Mouse (Mus musculus) forebrain, embryonic 12.5 days (tissue): ENCODE data around the gene Olfr56. TPM values are rescaled to one million over a fixed set of nuclear protein-coding genes. Genes with fewer than 3 reads are reported as not detected.
"Not testable (repeated sequence)": the region's sequence is repeated elsewhere in the genome, so short reads cannot be mapped to it uniquely, and the experiment has no call there.

Source experiments
- ATAC-seq: fragments of 200-750 bp; cut with Nextera tagmentation; 2 replicates; pipeline ENCODE4 v1.8.0; 2017; ENCODE audit warnings: moderate TSS enrichment; ENCODE audit not compliant: low FRiP score
- H3K27ac ChIP-seq: fragments of 300-500 bp; sonication (generic); 2 replicates; pipeline ENCODE4 v1.5.1; 2016; ENCODE audit warnings: mild to moderate bottlenecking
- H3K27me3 ChIP-seq: fragments of 300-500 bp; sonication (generic); 2 replicates; pipeline ENCODE4 v1.6.1; 2016; ENCODE audit warnings: mild to moderate bottlenecking
- H3K36me3 ChIP-seq: fragments of 300-500 bp; sonication (generic); replicated peaks from 2 replicates; pipeline ENCODE4 v1.6.1; 2016; ENCODE audit warnings: mild to moderate bottlenecking
- H3K4me1 ChIP-seq: fragments of 300-500 bp; sonication (generic); 2 replicates; pipeline ENCODE4 v1.6.1; 2016
- H3K4me2 ChIP-seq: fragments of 300-500 bp; sonication (generic); 2 replicates; pipeline ENCODE4 v1.6.1; 2016; ENCODE audit warnings: mild to moderate bottlenecking, moderate library complexity
- H3K4me3 ChIP-seq: fragments of 300-500 bp; sonication (generic); replicated peaks from 2 replicates; pipeline ENCODE4 v1.5.1; 2016; ENCODE audit warnings: mild to moderate bottlenecking
- H3K9ac ChIP-seq: fragments of 300-500 bp; sonication (generic); 2 replicates; pipeline ENCODE4 v1.6.1; 2016; ENCODE audit warnings: mild to moderate bottlenecking
- H3K9me3 ChIP-seq: fragments of 300-500 bp; sonication (generic); 2 replicates; pipeline ENCODE4 v1.6.1; 2016
- WGBS: fragments of 180-500 bp; shearing (Covaris S2); methylation state at CpG from one replicate; pipeline ENCODE4 v1.1.7; 2016; 5-methylcytosine and 5-hydroxymethylcytosine counted together
- polyA plus RNA-seq: library from polyadenylated mRNA; unstranded; fragments of >200 nt; fragmentation: Nextera tagmentation; extraction: Ambion mirVana; gene quantifications from 2 replicates; pipeline ENCODE4 v1.2.1, GENCODE M21; 2016

The Olfr56 gene
- not detected in 2 replicates for polyA plus RNA-seq

DNA sequence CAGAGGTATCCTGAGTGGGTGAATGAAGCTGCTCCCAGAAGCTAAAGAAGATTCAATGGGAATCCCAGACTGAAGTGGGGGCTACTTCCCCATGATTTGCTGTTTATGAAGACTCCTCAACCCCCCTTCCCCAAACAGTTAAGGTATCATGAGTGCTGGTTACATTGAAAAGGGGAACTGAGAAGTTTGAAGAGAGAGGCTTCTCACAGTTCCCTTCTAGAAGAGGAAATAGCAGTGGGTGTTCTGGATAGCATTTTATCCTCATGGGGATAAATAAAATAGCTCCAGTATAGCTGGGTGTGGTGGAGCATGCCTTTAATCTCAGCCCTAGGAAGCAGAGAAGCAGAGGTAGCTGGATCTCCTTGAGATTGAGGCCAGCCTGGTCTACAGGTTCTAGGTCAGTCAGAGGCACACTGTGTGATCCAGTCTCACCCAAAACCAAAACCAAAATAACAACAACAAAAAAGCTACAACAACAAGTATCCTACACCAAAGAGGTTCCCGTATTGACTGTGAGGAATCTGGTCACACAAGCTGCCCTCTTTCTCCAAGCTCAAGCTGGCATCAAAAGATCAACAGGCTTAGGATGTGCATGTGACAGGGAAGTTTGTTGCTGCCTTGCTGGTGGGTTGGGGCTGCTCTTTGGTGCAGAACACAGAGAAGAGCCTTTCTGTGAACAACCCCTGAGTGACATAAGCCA, at the start of gene Olfr56:
Olfr56 (plus strand) TSS at position 650 of the 700 bp plus-strand sequence.
- not testable (repeated sequence) for H3K27me3 ChIP-seq, H3K36me3 ChIP-seq, ATAC-seq, H3K4me3 ChIP-seq, H3K9ac ChIP-seq, H3K27ac ChIP-seq, H3K4me1 ChIP-seq, H3K9me3 ChIP-seq, H3K4me2 ChIP-seq
- no CpG with 5 or more reads among the region's 1 CpGs for WGBS

DNA sequence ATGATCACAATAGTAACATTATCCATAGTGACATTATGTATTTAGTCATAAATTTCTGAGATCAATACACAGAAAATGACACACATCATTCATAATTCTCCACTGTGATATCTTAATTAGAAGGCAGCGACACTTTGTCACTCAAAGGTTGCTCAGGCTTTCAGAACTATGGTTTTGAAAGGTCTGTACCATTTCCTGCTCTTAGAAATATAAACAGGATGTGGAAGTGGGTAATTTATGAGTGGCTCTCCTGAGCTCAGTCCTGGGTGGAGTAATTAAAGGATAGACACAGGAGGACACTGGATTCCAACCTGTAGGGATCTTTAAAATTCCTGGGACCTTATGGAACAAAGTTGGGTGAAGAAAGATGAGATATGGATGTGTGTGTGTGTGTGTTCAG, 45.3 kb upstream of the Olfr56 start:
- not testable (repeated sequence) for H3K4me2 ChIP-seq, H3K9me3 ChIP-seq, H3K4me1 ChIP-seq, H3K36me3 ChIP-seq, H3K27ac ChIP-seq, H3K27me3 ChIP-seq, H3K4me3 ChIP-seq, ATAC-seq, H3K9ac ChIP-seq
- WGBS: 74% methylated on average over 1 of the region's 1 CpGs

DNA sequence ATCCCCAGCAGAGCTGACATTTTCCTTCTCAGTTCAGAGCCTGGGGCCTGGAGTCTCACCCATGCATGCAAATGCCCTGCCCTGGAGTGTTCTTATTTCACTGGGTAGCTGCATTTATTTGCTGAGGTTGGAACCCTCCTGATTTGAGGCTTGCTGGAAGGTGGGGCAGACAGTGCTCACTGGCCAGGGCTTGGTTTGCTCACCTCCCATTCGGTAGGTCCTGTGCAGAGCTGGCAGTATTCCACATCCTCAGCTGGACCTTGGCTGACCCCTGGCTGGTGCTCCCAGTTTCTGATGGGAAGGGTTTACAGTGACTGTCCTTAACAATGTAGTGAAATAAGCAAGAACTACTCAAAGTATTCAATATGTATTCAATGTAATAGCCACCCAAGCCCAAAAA, 44.8 kb upstream of the Olfr56 start:
- H3K27me3 ChIP-seq, H3K27ac ChIP-seq, H3K9ac ChIP-seq, H3K4me3 ChIP-seq, H3K4me2 ChIP-seq, H3K9me3 ChIP-seq, H3K36me3 ChIP-seq, H3K4me1 ChIP-seq, ATAC-seq: not testable (repeated sequence)
- WGBS: 50% methylated on average over 1 of the region's 1 CpGs

DNA sequence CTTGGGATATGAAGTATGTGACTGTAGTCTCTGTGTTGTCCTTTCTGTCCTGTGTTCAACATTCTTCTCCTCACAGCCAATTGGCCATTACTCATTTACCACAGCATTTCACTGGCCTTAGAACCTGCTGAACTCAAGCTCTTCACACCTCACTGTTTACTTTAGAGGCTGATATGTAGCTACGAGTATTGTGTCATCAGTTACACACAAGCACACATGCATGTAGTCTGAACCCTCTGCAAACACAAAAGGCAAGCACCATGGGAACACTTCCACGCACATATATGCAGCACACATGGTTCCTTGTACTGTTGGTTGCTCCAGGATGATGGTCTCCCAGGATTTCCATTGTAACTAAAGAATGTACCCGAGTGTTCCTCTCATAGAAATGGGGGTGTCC, 43.4 kb upstream of the Olfr56 start:
- not testable (repeated sequence) for H3K4me1 ChIP-seq, H3K27me3 ChIP-seq, H3K9me3 ChIP-seq, H3K9ac ChIP-seq, H3K36me3 ChIP-seq, ATAC-seq, H3K4me2 ChIP-seq, H3K4me3 ChIP-seq, H3K27ac ChIP-seq
- WGBS: no CpG with 5 or more reads among the region's 3 CpGs

DNA sequence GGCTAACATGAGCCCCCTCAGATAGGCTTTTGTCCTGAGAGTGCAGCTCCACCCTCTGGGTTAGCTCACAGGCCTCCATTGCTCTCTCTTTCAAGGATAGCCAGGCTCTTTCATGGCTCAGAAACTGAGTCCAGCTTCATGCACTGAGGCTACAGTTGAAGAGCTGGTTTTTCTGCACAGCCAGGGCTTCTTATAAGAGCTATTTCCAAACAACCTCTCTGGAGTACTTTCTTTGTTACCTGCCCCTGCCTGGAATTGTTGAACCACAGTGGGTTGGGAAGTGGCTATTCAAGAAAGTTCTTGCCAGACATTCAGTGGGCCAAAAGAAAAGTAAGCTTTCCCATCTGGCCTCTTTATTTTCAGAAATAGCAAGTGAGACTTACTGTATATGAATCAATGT, 39.4 kb upstream of the Olfr56 start:
- not testable (repeated sequence) for H3K4me3 ChIP-seq, H3K4me2 ChIP-seq, H3K36me3 ChIP-seq, H3K9me3 ChIP-seq, H3K27me3 ChIP-seq, H3K9ac ChIP-seq, H3K27ac ChIP-seq, ATAC-seq, H3K4me1 ChIP-seq

DNA sequence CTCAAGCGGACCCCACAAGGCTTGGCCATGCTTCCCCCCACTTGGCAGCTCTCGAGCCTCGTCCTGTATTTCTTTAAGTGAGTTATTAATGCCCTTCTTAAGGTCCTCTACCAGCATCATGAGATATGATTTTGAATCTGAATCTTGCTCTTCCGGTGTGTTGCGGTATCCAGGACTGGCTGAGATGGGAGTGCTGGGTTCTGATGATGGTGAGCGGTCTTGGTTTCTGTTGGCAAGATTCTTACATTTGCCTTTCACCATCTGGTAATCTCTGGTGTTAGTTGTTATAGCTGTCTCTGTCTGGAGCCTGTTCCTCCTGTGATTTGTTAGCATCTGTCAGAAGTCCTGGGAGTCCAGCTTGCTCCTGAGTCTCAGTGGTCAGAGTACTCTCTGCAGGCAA, 32.6 kb upstream of the Olfr56 start, which contains the start of gene Psme2b:
Psme2b (minus strand) TSS at position 101 of the 400 bp plus-strand sequence.
- H3K27me3 ChIP-seq, H3K27ac ChIP-seq, H3K4me1 ChIP-seq, H3K4me3 ChIP-seq, H3K4me2 ChIP-seq, ATAC-seq, H3K9ac ChIP-seq, H3K9me3 ChIP-seq, H3K36me3 ChIP-seq: not testable (repeated sequence)
- WGBS: 94% methylated on average over 6 of the region's 6 CpGs

DNA sequence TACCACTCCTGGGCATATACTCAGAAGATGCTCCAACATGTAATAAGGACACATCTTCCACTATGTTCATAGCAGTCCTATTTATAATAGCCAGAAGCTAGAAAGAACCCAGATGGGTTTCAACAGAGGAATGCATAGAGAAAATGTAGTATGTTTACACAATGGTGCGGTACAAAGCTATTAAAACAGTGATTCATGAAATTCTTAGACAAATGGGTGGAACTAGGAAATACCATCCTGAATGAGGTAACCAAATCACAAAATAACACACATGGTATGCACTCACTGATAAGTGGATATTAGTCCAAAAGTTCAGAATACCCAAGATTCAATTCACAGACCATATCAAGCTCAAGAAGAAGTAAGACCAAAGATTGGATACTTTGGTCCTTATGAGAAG, 4.0 kb upstream of the Olfr56 start:
- H3K4me1 ChIP-seq, ATAC-seq, H3K9ac ChIP-seq, H3K4me2 ChIP-seq, H3K27ac ChIP-seq, H3K36me3 ChIP-seq, H3K9me3 ChIP-seq, H3K27me3 ChIP-seq, H3K4me3 ChIP-seq: not testable (repeated sequence)
- WGBS: no CpG with 5 or more reads among the region's 1 CpGs

DNA sequence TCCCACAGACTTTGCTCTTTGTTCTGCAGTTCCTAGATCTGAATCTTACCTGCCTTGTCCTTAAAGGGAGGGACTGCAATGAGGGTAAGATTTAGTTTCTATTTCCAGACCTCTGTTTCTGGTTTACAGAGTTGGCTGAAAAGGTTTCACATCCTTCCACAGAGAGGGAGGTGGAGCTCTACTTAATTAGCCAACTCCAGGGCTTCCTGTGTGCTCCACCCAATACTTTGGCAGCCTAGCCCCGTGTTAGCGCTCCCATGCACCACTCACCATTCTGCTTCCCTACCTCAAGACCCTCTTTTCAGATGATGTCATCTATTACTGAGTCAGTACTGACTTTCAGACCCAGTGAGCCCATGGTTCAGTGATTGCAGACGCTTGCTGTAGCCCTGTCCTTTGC, 562 bp downstream of the Olfr56 start, which contains the start of gene 9930111J21Rik1:
9930111J21Rik1 (minus strand) TSS at position 148 of the 400 bp plus-strand sequence.
- no CpG with 5 or more reads among the region's 3 CpGs for WGBS
- H3K4me1 ChIP-seq, H3K36me3 ChIP-seq, H3K4me3 ChIP-seq, H3K9me3 ChIP-seq, H3K27ac ChIP-seq, H3K4me2 ChIP-seq, ATAC-seq, H3K27me3 ChIP-seq, H3K9ac ChIP-seq: not testable (repeated sequence)

DNA sequence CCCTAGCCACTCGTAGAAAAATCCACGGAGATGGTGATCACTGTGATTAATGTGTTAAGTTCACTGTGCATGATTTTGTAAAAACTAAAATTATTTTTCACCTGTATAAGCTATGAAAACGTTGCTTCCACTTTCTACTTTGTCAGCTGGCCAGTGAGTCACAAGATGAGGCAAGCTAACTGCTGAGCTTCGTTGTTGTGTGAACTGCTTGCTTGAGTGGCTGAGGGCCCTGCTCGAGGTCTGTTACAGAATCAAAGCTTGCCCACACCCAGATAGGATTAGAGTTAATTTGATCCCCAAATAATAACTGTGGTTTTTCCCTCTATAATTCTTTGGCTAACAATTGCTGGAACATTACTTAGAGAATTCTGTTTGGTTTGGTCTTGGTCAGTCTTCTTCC, 1.4 kb downstream of the Olfr56 start:
- ATAC-seq, H3K4me3 ChIP-seq, H3K36me3 ChIP-seq, H3K4me2 ChIP-seq, H3K4me1 ChIP-seq, H3K27ac ChIP-seq, H3K9me3 ChIP-seq, H3K9ac ChIP-seq, H3K27me3 ChIP-seq: not testable (repeated sequence)
- no CpG with 5 or more reads among the region's 5 CpGs for WGBS

DNA sequence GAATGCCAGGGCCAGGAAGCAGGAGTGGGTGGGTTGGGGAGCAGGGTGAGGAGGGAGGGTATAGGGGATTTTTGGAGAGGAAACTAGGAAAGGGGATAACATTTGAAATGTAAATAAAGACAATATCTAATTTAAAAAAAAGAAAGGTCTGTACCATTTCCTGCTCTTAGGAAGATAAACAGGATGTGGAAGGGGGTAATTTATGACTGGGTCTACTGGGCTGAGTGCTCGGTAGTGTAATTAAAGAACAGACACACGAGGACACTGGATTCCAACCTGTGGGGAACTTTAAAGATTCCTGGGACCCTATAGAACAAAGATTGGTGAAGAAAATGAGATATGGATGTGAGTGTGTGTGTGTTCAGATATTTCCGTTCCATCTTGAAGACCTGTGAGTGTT, 4.2 kb downstream of the Olfr56 start:
- not testable (repeated sequence) for H3K4me3 ChIP-seq, H3K27ac ChIP-seq, H3K9ac ChIP-seq, H3K4me2 ChIP-seq, H3K4me1 ChIP-seq, ATAC-seq, H3K36me3 ChIP-seq, H3K9me3 ChIP-seq, H3K27me3 ChIP-seq
- no CpG with 5 or more reads among the region's 3 CpGs for whole genome bisulfite sequencing

DNA sequence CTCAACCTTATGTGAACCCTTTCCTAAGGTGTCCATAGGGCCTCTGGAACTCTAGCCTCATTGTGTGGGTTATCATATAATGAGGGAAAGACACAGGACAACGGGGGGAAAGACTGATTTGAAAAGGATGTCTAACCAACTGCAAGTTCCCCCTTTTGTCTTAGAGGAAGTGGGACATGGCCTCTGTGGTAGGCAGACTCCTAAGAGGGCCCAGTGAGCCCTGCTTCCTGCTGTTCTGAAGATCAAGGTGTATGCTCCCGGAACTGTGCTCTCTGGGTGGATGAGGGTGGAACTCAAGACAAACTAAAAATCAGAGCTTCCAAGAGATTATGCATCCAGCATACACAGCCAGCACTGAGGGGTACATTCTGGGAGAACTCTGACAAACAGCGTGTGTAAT, 9.5 kb downstream of the Olfr56 start:
- H3K27me3 ChIP-seq, H3K4me1 ChIP-seq, H3K36me3 ChIP-seq, H3K9ac ChIP-seq, H3K27ac ChIP-seq, ATAC-seq, H3K4me2 ChIP-seq, H3K9me3 ChIP-seq, H3K4me3 ChIP-seq: not testable (repeated sequence)
- WGBS: 84% methylated on average over 2 of the region's 3 CpGs

DNA sequence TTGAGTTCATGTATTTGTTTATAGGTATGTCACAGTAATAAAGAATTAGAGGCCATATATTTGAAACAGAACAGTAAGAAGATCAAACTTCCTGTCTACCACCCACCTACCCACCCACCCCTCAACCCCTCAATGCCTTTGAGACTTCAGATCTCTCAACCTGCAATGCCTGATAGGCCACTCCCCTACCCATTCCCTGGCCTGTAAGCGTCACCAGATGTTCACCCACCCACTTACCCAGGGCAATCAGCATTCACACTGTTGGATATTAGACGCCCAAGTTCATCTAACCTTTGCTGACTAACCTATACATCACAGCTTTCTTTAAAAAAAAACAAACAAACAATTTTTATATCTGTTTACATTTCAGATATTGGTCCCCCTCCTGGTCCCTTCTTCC, 11.3 kb downstream of the Olfr56 start:
- 86% methylated on average over 2 of the region's 2 CpGs for WGBS
- H3K9ac ChIP-seq, ATAC-seq, H3K9me3 ChIP-seq, H3K27me3 ChIP-seq, H3K4me1 ChIP-seq, H3K4me2 ChIP-seq, H3K27ac ChIP-seq, H3K36me3 ChIP-seq, H3K4me3 ChIP-seq: not testable (repeated sequence)

DNA sequence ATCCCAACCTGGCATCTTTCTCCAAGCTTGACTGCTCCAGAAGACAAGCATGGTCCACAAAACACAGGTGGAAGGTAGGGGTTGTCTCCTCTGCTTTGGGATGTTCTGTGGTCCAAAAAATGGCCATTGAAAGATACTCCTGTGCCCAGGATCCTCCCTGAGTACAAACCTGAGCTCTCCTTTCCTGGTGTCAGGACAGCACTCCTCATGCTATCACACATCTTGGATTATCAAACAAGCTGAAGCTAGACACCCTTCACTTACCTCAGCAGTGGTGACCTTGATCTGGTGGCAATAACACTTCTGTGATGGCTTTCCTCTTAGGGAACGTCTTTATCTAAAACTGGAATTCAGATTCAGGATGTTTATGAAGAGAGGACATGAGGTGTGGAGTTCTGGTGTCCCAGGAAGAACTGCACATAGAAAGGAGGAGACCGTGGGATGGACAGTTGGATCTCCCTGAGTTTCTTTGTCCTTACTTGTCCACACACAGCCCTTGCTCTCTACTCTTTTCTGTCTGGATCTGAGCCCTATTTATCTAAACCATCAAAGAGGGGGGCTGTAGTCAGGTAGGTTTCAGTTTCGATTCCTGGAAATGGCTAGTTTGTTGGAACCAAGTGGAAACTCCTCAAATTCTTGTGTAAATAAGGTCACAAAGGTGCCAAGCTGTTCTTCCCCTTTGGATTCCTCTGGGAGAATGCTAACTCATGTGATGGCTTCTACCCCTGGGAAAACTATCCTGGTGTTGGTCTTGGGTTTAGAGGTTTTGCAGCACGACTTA, 13.2 kb downstream of the Olfr56 start, which contains the start of gene Gm12185:
Gm12185 (minus strand) TSS at position 487 of the 781 bp plus-strand sequence.
- H3K27me3 ChIP-seq, H3K9ac ChIP-seq, ATAC-seq, H3K4me3 ChIP-seq, H3K4me1 ChIP-seq, H3K4me2 ChIP-seq, H3K27ac ChIP-seq, H3K9me3 ChIP-seq, H3K36me3 ChIP-seq: not testable (repeated sequence)
- 73% methylated on average over 4 of the region's 4 CpGs for WGBS
